Mouse (Mus musculus) common myeloid progenitor, adult 5-6 weeks (primary cell): ENCODE measurements at regions not wholly inside any gene's neighbourhood (a gene's known extent, or its start where the extent isn't known, plus 50 kb on each side); places are given as distances from the start of the nearest gene placed in this dataset.

ENCODE experiments used
- ATAC-seq: replicated peaks from 2 replicates; pipeline ENCODE4 v1.8.0; 2016; ENCODE audit warnings: low read depth, mild to moderate bottlenecking, moderate TSS enrichment, inconsistent platforms; ENCODE audit not compliant: poor library complexity, severe bottlenecking

GRCm38 (mm10) chr11:90088473-90088872, 58.3 kb downstream of the Tmem100 start:
- ATAC-seq = peak; percentile 50; the same call in 1 of the 2 replicates

- peak; percentile 66 for ATAC-seq
Observed at GRCm38 (mm10) chr11:90094052-90094451, 63.9 kb downstream of the Tmem100 start.

GRCm38 (mm10) chr11:90094700-90095355, 64.7 kb downstream of the Tmem100 start:
- no peak for ATAC-seq

GRCm38 (mm10) chr11:90098471-90098870, 68.3 kb downstream of the Tmem100 start:
- ATAC-seq = no peak

GRCm38 (mm10) chr11:90099178-90099577, 69.0 kb downstream of the Tmem100 start:
- ATAC-seq = no peak

- no peak for ATAC-seq
Observed at GRCm38 (mm10) chr11:90100161-90100560, 70.0 kb downstream of the Tmem100 start.

- no peak for ATAC-seq
Observed at GRCm38 (mm10) chr11:90101284-90101683, 71.1 kb downstream of the Tmem100 start.

GRCm38 (mm10) chr11:90106063-90106798, 76.1 kb downstream of the Tmem100 start:
- no peak for ATAC-seq

GRCm38 (mm10) chr11:90109681-90110111, 77.8 kb upstream of the Gm45716 start:
- ATAC-seq = no peak

- ATAC-seq = no peak
Observed at GRCm38 (mm10) chr11:90110170-90110569, 77.3 kb upstream of the Gm45716 start.

GRCm38 (mm10) chr11:90112174-90112573, 75.3 kb upstream of the Gm45716 start:
- ATAC-seq = no peak

- ATAC-seq = no peak
Observed at GRCm38 (mm10) chr11:90116676-90117663, 70.5 kb upstream of the Gm45716 start.

- ATAC-seq = no peak
Observed at GRCm38 (mm10) chr11:90117664-90118295, 69.7 kb upstream of the Gm45716 start.

GRCm38 (mm10) chr11:90121902-90122301, 65.6 kb upstream of the Gm45716 start:
- ATAC-seq = no peak

- ATAC-seq = no peak
Observed at GRCm38 (mm10) chr11:90122709-90123108, 64.8 kb upstream of the Gm45716 start.

GRCm38 (mm10) chr11:90123851-90124250, 63.6 kb upstream of the Gm45716 start:
- ATAC-seq = no peak

- ATAC-seq = no peak
Observed at GRCm38 (mm10) chr11:90126289-90126688, 61.2 kb upstream of the Gm45716 start.

GRCm38 (mm10) chr11:90128865-90129415, 58.5 kb upstream of the Gm45716 start:
- no peak for ATAC-seq

- no peak for ATAC-seq
Observed at GRCm38 (mm10) chr11:90129793-90130624, 57.5 kb upstream of the Gm45716 start.
